Mouse (Mus musculus) thymus, postnatal 25 days (tissue): ENCODE data around the gene Plekhg6.

Experiments
- DNase-seq: peaks from one replicate; pipeline ENCODE4 v3.0.0; 2022

Gene Plekhg6

DNA sequence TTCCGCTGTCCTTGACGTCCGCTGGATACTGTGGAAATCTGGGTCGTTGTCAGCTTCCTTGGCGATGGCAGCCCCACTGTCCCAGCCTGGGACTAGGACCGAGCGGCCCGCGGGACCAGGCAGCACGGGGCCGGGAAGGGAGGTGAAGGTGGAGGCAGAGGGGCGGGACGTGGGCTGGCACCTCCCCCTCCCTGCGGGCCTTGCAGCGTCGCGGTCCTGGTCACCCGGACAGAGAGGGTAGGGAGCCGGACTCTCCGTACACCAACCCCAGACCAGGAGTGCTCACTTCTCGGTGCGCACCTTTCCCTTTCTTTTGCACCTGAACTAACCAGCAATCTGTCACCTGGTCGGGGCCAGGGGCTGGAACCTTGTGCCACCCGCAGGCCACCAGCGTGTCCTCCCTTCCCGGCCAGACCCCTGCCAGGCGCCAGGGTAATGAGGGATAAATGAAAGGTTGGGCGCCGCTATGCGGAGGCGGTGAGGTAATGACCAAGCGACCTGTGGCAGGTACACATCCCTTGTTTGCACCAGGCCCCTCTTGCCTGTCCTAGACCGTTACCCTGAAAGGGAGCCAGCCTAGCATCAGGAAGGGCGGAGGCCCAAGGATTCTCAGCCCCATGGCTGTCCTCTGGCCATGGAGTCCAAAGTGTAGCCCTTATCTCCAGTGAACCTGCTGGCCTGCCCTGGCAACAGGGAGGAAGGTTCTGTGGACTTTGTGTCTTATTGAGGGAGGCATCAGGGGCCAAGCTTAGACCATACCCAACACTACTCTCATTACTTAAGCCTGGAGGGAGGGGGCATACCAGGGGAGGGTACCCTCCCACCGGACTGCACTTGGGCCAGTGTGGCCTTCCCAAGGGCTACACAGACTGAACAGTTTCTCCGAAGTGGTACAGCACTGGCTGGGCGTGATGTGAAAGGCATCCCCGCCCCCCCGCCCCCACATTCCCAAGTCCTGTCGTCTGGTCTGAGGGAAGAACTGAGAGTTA lies at the start of gene Plekhg6:
TSS of gene Plekhg6 (minus strand) at position 422 of the 989 bp plus-strand sequence.
- no peak for DNase-seq

DNA sequence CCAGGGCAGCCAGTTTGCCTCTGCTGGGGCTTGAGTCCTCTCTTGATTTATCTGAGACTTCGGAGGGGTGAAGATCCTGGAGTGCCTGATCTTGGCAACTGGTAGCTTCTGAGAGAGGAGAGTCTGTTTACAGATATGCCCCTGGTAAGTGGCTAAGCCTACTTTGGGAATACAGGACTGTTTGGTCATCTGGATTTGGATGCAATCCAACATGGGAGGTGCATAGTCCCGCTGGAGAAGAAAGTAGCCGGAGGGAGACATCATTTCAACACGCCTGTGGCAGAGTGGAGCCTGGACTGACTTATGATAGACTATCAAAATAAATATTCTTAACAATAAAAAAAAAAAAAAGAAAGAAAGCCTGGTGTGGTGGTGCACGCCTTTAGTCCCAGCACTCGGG lies 49.1 kb upstream of the Plekhg6 start:
- DNase-seq = no peak

DNA sequence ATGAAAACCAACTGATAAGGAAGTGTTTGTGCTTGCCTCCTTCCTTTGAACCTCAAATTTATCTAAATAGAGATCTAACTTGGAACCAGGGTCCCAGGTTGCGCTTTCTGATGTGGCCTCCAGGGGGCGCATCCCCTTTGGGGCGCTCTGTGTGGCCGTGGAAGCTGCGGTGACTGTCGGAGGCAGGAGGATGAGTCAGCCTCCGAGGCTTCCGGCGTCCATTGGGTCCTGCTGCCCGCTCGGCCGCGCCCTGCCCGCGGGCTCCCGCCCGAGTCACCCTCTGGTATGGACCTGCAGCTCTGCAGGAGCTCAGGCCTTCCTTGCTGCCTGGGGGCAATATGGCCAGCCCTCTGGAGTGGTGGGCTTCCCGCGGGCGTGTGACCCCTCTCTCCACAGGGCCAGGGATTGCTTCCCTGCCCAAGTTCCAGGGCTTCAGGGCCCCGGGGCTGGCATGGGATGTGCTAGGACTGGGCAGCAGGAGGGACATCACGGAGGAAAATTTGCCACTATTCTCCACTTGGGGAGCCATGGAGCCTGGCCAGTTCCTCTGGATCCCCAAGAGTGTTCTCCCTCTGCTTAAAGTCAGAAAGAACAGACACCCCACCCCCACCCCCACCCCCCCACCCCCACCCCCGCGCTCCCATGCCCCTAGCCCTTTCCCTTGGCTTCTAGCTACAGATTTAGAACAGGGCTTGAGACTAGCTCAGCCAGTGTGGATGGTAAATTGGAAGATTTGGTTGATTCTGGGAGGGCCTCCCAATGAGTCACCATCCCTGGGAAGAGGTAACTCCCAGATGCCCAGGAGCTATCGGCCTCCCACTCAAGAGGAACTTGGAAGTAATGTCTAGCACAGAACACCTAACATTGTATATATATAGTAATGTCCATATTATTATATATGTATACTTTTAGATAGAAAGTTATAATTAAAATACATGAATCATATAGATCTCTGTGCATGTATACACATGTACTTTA lies 46.1 kb upstream of the Plekhg6 start:
- DNase-seq = peak; percentile 78

DNA sequence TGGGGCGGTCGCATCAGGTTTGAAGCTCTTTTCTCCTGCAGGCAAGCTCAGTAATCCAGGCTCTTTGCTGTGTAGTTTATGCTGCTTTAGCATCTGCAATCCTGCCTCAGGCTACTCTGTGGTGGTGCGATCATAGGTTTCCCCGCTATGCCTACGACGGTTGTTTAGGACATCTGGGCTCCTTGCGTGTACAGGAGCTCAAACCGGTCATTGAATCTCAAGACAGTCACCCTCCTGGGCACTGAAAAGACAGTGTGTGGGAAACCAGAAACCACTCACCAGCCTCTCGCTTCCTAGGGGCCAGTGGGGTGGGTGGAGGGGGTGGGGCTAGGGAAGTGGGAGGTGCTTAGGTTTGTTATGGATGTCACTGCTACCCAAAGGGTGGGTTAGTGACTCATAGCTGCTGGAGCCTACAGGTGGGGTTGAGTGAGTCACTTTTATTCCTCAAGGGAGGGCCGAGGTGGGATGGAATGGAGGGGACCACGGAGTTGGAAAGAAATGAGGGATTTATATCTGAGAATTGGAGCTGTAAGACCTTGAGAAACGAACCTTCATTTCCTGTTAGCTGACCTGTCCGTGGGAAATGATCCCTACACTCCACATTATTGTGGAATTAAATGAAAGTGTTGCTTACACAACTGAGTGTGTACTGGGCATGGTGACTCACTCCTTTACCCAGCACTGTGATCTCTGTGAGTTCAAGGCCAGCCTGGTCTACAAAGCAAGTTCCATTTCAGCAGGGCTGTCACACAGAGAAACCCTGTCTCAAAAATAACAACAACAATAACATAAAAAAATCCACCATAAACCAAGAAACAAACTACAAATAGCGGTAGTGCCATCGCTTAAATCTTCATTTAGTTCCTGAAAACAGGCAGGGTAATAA lies 44.9 kb upstream of the Plekhg6 start:
- DNase-seq = peak; percentile 23

DNA sequence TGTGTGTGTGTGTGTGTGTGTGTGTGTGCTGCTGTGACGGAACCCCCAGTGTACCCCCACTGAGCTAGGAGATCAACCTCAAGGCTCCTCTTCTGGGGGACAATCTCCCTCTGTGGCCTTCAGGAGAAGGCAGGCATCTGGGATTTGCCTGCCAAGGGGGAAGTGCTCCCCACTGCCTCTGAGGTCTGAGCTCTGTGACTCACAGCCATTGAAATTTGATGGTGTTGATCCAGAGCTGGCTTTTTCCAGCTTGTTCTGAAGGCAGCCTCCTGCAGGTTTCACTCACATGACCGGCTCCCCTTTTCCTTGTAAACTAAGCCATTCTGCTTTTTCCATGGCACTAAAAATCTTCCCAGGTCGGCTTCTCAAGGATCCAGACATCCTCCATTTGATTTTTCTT lies 43.6 kb upstream of the Plekhg6 start:
- DNase-seq = no peak

DNA sequence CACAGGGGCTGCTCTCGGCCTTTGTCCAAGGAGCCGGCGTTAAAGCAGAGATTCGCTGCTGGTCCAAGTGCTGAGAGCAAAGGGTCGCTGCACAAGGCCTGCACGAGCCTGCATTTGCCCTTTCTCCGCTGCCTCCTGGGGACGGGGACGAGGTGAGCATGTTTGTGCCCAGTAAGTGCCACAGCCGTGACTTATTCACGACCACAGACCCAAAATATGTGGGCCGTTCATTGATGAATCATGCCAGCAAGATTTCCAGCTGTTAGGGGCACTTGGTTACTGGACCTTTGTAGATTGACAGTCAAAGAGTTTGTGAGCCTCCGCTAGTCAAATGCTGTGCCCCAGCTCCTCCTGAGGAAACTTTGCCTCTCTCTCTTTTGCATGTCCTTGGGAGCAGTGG lies 42.9 kb upstream of the Plekhg6 start:
- DNase-seq = no peak

DNA sequence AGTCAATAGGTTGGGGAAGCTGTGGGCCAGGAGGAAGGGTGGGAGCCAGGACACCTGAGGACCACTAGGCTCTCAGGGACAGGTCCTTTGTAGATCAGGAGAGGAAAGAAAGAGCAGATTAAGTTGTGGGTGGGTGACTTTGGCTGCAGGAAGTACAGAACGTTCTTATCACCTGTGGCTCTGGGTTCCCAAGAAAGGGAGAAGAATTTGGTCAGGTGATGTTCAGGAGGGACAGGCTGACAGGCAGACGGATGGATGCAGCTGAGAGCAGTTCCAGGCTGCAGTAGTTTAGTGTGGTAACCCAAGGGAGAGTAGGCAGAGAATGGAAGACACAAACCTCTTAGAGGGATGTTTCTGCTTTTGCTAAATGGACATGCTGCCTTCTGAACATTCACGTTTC lies 42.5 kb upstream of the Plekhg6 start:
- DNase-seq = peak; percentile 11

DNA sequence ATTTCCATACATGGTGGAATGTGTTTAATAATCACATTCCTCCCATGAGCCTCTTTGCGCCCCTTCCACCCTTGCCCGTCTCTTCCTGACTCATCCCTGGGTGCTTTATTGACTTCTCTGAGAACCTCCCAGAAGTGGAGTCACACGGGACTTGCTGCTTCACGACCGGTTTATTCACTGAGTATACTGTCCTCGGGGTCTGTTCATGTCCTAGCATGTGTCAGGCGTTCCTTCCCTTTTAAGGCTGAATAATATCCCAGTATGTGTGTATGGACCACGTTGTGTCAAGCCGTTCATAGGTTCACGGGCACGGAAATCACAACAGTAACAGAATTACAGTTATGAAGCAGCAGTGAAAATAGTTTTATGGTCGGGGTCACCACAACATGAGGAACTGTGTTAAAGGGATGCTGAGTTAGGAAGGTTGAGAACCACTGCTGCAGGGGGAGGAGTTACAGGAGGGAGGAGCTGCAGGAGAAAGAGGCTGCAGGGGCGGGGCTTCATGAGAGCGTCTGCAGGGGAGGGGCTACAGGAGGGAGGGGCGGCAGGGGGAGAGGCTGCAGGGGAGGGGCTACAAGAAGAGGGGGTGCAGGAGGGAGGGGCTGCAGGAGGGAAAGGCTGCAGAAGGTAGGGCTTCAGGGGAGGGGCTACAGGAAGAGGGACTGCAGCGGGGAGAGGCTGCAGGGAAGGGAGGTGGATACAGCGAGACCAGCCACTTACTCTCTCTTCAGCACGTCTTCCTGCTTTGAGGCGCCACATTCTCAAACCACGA lies 41.6 kb upstream of the Plekhg6 start:
- peak; percentile 91 for DNase-seq

DNA sequence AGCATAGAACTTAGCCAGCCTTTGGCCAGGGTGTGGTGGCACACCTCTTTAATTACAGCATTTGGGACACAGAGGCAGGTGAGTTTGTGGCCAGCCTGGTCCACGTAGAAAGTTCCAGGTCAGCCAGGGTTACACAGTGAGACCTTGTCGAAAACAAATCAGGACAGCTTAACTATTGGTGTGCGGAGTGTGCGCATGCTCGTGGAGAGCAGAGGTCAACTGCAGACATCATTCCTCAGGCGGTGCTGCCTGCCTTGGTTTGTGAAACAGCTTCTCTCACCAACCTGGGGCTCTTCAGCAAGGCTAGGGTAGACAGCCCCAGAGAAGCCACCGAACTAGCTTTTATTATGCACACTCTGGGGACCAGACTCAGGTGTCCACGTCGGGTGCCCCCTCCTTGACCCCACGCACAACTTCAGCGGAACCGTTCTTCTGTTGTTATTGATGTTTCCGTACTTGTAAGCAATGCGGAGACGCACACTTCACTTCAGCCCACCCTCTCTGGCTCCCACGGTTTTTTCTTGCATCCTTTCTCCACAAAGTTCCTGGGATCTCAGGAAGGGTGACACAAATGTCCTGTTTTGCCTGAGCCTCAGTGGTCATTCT lies 40.0 kb upstream of the Plekhg6 start:
- no peak for DNase-seq

DNA sequence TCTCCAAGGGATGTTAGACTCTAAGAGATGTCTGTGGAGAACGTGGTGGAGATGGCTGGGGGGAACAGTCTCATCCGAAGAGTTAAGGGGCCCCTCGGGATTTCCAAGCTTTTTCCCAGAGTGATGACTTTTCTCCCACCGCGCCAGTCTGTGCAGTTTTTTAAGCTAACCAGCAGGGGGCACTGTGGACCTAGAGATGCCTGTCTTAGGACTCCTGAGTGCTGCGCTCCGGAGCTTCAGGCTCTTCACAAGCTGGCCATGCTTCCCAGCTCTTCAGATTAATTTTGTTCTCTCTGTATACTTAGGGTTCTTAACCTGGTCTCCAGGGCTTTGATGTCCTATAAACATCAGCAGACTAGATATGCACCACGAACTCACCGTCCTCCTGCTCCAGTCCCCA lies 38.2 kb upstream of the Plekhg6 start:
- DNase-seq = peak; percentile 78

DNA sequence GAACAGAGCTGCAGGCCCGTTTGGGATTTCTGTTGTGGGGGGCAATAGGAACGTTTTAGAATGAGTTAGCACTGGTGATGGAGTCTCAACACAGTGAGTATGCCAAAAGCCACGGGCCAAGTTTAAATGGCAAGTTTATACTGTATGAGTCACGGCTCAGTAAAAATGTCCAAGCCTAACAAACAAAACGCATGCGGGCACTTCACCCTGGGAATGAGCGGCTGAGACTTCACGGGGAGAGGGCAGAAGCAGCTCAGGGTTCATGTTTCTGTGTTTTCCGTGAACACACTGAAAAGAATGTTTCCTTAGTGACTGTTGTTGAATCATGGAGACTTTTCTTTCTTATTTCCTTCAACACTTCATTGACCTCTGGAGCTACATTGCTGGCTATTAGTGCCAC lies 32.7 kb upstream of the Plekhg6 start:
- DNase-seq = no peak

DNA sequence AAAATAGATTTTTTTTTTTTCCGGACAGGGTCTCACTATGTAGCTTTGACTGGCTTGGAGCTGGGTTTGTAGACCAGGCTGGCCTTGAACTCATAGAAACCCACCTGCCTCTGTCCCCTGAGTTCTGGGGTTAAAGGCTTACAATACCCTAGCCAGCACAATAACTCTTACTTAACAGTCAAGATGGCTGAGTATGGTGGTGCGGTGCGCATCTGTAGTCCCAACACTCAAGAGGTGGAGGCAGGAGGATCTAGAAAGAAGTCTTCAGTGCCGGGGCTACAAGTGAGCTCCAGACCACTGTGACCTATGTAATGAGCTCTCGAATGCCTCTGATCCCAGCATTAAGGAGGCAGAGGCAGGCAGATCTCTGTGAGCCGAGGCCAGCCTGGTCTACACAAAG lies 31.1 kb upstream of the Plekhg6 start:
- no peak for DNase-seq

DNA sequence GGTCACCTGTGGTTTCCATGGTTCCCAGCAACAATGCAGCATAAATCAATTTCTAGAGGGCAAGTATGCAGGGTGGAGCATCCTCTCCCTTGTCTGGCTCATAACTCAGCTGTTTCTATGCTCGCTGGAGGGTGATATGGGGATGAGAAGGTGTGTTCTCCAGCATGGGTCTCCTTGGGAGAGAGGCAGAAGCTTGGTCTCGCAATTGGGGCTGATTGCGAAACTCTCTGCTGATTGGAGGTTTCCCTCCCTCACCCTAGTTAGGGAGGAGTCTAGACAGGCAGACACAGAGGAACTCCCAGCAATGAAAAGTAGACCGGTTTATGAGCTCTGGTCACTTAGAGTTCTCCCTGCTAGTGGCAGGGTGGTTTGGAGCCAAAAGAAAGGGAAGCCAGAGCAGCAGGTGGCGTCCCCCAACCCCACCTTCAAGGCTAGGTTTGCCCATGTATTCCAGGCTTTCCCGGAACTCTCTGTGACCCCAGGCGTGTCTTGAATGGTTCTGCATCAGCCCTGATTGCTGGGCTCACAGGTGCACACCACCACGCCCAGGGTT lies 30.5 kb upstream of the Plekhg6 start:
- DNase-seq = no peak

DNA sequence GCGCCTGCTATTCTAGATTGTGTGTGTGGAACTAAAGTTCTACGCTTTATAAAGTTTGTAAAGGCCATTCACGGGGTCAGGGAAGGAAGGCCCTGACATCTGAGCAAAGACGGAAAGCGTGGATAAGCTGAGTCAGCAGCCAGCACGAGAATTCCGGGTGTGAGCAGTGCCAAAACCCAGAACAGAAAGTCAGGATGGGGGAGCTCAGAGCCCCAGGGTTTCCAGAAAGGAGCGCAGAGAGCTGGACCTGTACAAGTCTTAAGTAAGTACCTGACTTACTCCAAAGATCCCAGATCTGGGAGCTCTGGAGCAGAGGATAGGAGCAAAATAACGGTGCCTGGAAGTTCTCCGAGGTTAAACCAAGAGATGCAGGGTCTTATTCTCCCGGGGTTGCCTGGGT lies 30.0 kb upstream of the Plekhg6 start:
- DNase-seq = no peak

DNA sequence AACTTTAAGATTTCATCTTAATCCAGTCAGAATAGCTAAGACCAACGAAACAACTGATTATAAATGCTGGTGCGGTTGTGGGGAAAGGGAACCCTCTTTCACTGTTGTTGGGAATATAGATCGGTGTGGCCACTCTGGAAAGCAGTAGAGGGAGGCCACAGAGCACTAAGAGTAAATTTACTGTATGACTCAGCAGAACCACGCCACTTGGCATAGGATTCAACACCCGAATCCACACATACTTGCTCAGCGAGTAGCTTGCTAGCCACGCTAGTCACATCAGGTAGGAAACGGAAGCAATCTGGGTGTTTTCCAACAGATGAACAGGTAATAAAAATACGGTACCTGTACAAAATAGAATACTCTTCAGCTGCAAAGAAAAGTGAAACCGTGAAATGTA lies 27.1 kb upstream of the Plekhg6 start:
- DNase-seq = no peak

DNA sequence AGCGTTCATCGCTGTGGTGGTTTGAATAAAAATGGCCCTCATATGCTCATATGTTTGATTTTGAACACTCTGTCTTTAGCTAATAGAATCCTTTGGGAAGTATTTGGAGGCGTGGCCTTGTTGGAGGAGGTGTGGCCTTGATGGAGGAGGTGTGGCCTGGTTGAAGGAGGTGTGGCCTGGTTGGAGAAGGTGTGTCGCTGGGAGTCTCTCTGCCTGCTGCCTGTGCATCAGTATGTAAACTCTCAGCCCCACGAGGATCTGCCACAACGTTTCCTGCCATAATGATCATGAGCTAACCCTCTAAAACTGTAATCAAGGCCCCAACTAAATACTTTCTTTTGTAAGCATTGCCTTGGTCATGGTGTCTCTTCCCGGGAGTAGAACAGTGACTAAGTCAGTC lies 26.6 kb upstream of the Plekhg6 start:
- DNase-seq = no peak

DNA sequence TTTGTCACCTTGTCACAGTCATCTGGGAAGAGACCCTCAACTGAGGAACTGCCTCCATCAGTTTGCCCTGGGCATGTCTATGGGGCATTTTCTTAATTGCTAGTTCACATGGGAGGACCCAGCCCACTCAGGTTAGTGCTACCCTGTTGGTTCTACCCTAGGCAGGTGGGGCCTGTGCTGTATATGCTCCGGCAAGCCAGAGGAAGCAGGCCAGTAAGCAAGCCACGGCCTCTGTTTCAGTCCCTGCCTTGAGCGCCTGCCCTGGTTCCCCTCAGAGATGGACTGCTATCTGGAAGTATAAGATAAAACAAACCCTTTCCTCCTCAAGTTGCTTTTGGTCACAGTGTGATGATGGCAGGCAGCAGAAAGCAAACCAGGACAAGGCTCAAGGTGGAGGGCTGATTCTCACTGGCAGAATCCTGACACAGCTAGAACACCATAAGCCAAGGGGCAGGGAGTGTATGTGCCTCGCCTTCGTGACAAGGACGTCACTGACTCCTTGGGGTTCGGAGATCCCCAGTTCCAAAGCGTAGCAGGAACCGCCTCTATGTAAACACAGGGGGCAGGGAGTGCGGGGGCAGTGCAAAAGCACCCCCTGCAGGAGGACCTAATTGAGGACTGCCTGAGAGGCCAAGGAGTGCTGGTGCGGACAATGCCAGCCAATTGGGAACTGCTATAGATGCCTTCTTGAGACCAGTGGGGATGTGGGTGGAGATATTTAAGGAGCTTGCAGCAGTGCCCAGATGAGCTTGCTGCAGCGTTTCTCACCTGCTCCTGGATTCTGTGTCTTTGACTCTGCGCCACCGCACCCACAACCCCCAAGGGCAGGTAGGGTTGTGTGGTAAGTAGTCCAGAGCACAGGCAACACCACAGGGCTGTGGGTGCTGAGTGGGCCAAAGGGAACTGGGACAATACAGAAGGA lies 25.1 kb upstream of the Plekhg6 start:
- no peak for DNase-seq

DNA sequence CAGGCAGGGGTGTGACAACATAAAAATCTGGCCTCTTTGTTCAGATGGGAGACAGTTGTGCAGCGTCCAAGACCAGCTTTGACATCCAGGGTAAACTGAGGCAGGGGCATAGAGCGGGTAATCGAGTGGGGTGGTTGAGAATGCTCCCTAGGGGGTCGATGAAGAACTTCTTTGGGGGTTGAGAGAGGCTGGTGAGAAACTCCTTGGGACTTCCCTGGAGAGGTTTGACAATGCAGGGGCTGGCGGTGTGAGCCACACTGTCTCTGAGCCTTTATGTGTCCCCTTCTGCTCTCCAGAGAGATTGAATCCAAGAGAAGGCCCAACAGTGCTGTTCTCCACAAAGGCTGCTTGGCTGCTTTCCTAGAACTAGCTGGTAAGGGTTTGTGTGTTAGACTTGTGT lies 9.3 kb upstream of the Plekhg6 start:
- no peak for DNase-seq

DNA sequence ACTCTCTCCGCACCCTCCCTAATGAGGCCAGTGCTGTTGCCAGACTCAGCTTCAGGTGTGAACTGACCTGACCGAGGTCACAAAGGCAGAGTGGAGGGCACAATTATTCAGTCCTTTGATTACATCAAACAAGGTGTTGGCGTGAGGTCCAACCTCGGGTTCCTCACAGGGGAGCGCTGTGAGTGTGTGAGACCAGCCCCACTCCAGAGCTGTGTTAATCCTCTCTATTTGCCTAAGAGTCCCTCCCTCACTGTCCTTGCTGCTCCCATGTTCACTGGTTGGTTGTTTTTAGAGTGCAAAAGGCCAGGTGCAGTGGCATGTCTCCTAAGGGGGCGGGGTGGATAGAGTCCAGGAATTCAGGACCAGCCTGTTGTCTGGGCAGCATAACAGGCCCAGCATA lies 5.5 kb upstream of the Plekhg6 start:
- no peak for DNase-seq
